Mouse (Mus musculus) testis, adult 2 months (tissue): ENCODE measurements around the gene Sds.

ENCODE experiments used
- CTCF ChIP-seq: fragments of 200-500 bp; IDR thresholded peaks from 2 replicates; pipeline ENCODE4 v1.5.1; 2012; ENCODE audit warnings: low read depth, mild to moderate bottlenecking, inconsistent platforms, low read length, moderate library complexity; ENCODE audit not compliant: control insufficient read depth, insufficient read depth, insufficient replicate concordance
- POLR2A ChIP-seq: fragments of 200-500 bp; IDR thresholded peaks from 2 replicates; pipeline ENCODE4 v1.6.1; 2012; ENCODE audit warnings: low read depth, mild to moderate bottlenecking, inconsistent platforms, low read length, moderate library complexity; ENCODE audit not compliant: control insufficient read depth

- TF ChIP-seq CTCF: no peak
- TF ChIP-seq POLR2A: no peak
Observed at GRCm38 (mm10) chr5:120515451-120515850, 39.1 kb downstream of the Sds start.
